Mouse (Mus musculus) hindbrain, embryonic 16.5 days (tissue): ENCODE measurements around the gene Klrb1f. TPM values are rescaled to one million over a fixed set of nuclear protein-coding genes. Genes with fewer than 3 reads are reported as not detected.
"Not testable (repeated sequence)": the region's sequence is repeated elsewhere in the genome, so short reads cannot be mapped to it uniquely, and the experiment has no call there.

ENCODE experiments used
- ATAC-seq: fragments of 200-750 bp; cut with Nextera tagmentation; 2 replicates; pipeline ENCODE4 v1.8.0; 2017; ENCODE audit warnings: moderate TSS enrichment, moderate library complexity
- H3K27ac ChIP-seq: fragments of 300-500 bp; sonication (generic); 2 replicates; pipeline ENCODE4 v1.5.1; 2014; ENCODE audit warnings: low read depth, mild to moderate bottlenecking, control low read depth, low read length, moderate library complexity
- H3K27me3 ChIP-seq: fragments of 300-500 bp; sonication (generic); replicated peaks from 2 replicates; pipeline ENCODE4 v1.6.1; 2014; ENCODE audit warnings: low read length; ENCODE audit not compliant: control insufficient read depth, insufficient read depth
- H3K36me3 ChIP-seq: fragments of 300-500 bp; sonication (generic); 2 replicates; pipeline ENCODE4 v1.6.1; 2014; ENCODE audit warnings: mild to moderate bottlenecking, low read length, moderate library complexity, mixed read lengths; ENCODE audit not compliant: control insufficient read depth, insufficient read depth
- H3K4me1 ChIP-seq: fragments of 300-500 bp; sonication (generic); 2 replicates; pipeline ENCODE4 v1.6.1; 2014; ENCODE audit warnings: low read depth, low read length; ENCODE audit not compliant: control insufficient read depth, insufficient read depth
- H3K4me2 ChIP-seq: fragments of 300-500 bp; sonication (generic); 2 replicates; pipeline ENCODE4 v1.6.1; 2014; ENCODE audit warnings: mild to moderate bottlenecking, low read length, control low read depth, moderate library complexity
- H3K4me3 ChIP-seq: fragments of 300-500 bp; sonication (generic); 2 replicates; pipeline ENCODE4 v1.5.1; 2014; ENCODE audit warnings: mild to moderate bottlenecking, low read length, control low read depth, moderate library complexity
- H3K9ac ChIP-seq: fragments of 300-500 bp; sonication (generic); 2 replicates; pipeline ENCODE4 v1.6.1; 2014; ENCODE audit warnings: low read depth, mild to moderate bottlenecking, control low read depth, low read length, moderate library complexity
- H3K9me3 ChIP-seq: fragments of 300-500 bp; sonication (generic); 2 replicates; pipeline ENCODE4 v1.6.1; 2014; ENCODE audit warnings: mild to moderate bottlenecking, low read length, moderate library complexity; ENCODE audit not compliant: control insufficient read depth
- WGBS: fragments of 180-500 bp; shearing (Covaris S2); extraction: QIAGEN DNeasy Blood & Tissue Kit; methylation state at CpG from one replicate; pipeline ENCODE4 v1.1.7; 2014; 5-methylcytosine and 5-hydroxymethylcytosine counted together
- polyA plus RNA-seq: library from polyadenylated mRNA; unstranded; fragments of >200 nt; fragmentation: Nextera tagmentation; extraction: Ambion mirVana; gene quantifications from 2 replicates; pipeline ENCODE4 v1.2.1, GENCODE M21; 2015

Klrb1f gene
- 0.21 and 0.64 TPM in 2 replicates for polyA plus RNA-seq

- no peaks in the 10 kb centered on the region for H3K27me3 ChIP-seq
- H3K9ac ChIP-seq = no peak within 1 kb of the TSS
- no peaks in the 10 kb centered on the region for H3K9me3 ChIP-seq
- WGBS = 93% methylated on average over 2 of the region's 2 CpGs
- no peaks in the 10 kb centered on the region for H3K36me3 ChIP-seq
- no peak within 1 kb of the TSS for H3K27ac ChIP-seq
- no peak for ATAC-seq
- no peak within 1 kb of the TSS for H3K4me2 ChIP-seq
- peaks cover 2% of the 10 kb centered on the region; the same call in 1 of the 2 replicates for H3K4me1 ChIP-seq
- H3K4me3 ChIP-seq = no peak within 1 kb of the TSS
Observed at GRCm38 (mm10) chr6:129045601-129046000, at the start of gene Klrb1f. TSS of gene Klrb1f (plus strand) at chr6:129045901.

- Histone ChIP-seq H3K4me3 (no peak overlapping the region), H3K27me3 (no peaks in the 10 kb centered on the region), H3K27ac (no peak overlapping the region), H3K36me3 (no peaks in the 10 kb centered on the region), H3K9ac (no peak overlapping the region), H3K4me1 (0 out of 2 replicates have a peak, but pooled peaks cover 2% of the 10 kb centered on the region), H3K4me2 (no peak overlapping the region), H3K9me3 (no peaks in the 10 kb centered on the region)
- no peak for ATAC-seq
- 70% methylated on average over 3 of the region's 3 CpGs for WGBS
Observed at GRCm38 (mm10) chr6:128996054-128996767, 49.5 kb upstream of the Klrb1f start.

- no peak for ATAC-seq
- Histone ChIP-seq H3K9me3 (no peaks in the 10 kb centered on the region), H3K36me3 (no peaks in the 10 kb centered on the region), H3K27me3 (no peaks in the 10 kb centered on the region), H3K4me2 (peak overlapping the region; percentile 12), H3K27ac (no peak overlapping the region), H3K4me1 (0 out of 2 replicates have a peak, but pooled peaks cover 2% of the 10 kb centered on the region), H3K9ac (no peak overlapping the region), H3K4me3 (no peak overlapping the region)
- WGBS = 60% methylated on average over 13 of the region's 13 CpGs
Observed at GRCm38 (mm10) chr6:128996768-128997442, 48.8 kb upstream of the Klrb1f start.

GRCm38 (mm10) chr6:129001392-129001791 is 44.3 kb upstream of the Klrb1f start:
- no peaks in the 10 kb centered on the region for H3K9me3 ChIP-seq
- no peaks in the 10 kb centered on the region for H3K36me3 ChIP-seq
- ATAC-seq = no peak
- H3K4me3 ChIP-seq = no peak overlapping the region
- H3K4me1 ChIP-seq = no peaks in the 10 kb centered on the region
- no peak overlapping the region for H3K4me2 ChIP-seq
- no peaks in the 10 kb centered on the region for H3K27me3 ChIP-seq
- H3K9ac ChIP-seq = no peak overlapping the region
- WGBS = 96% methylated on average over 2 of the region's 2 CpGs
- no peak overlapping the region for H3K27ac ChIP-seq

- no peak overlapping the region for H3K27ac ChIP-seq
Observed at GRCm38 (mm10) chr6:129008552-129008951, 37.1 kb upstream of the Klrb1f start.

GRCm38 (mm10) chr6:129009846-129010504 is 35.7 kb upstream of the Klrb1f start:
- WGBS = 91% methylated on average over 7 of the region's 7 CpGs

More at GRCm38 (mm10) chr6:129008552-129008951, 37.1 kb upstream of the Klrb1f start:
- no peak for ATAC-seq
- H3K36me3 ChIP-seq = no peaks in the 10 kb centered on the region
- no peak overlapping the region for H3K4me3 ChIP-seq
- no peak overlapping the region for H3K9ac ChIP-seq
- no peaks in the 10 kb centered on the region for H3K4me1 ChIP-seq
- no peak overlapping the region for H3K4me2 ChIP-seq
- H3K27me3 ChIP-seq = no peaks in the 10 kb centered on the region
- 93% methylated on average over 8 of the region's 8 CpGs for WGBS
- no peaks in the 10 kb centered on the region for H3K9me3 ChIP-seq

GRCm38 (mm10) chr6:129010505-129010873 is 35.2 kb upstream of the Klrb1f start:
- Histone ChIP-seq H3K9ac (no peak overlapping the region), H3K27ac (no peak overlapping the region), H3K4me1 (no peaks in the 10 kb centered on the region), H3K4me3 (no peak overlapping the region), H3K27me3 (no peaks in the 10 kb centered on the region), H3K36me3 (no peaks in the 10 kb centered on the region), H3K4me2 (no peak overlapping the region), H3K9me3 (no peaks in the 10 kb centered on the region)
- no peak for ATAC-seq
- 82% methylated on average over 3 of the region's 3 CpGs for WGBS

More at GRCm38 (mm10) chr6:129009846-129010504, 35.7 kb upstream of the Klrb1f start:
- not testable (repeated sequence) for H3K4me3 ChIP-seq, H3K4me2 ChIP-seq, H3K4me1 ChIP-seq, H3K9ac ChIP-seq, H3K36me3 ChIP-seq, H3K27me3 ChIP-seq, ATAC-seq, H3K9me3 ChIP-seq, H3K27ac ChIP-seq

- H3K27me3 ChIP-seq, H3K4me3 ChIP-seq, H3K9ac ChIP-seq, H3K9me3 ChIP-seq, H3K36me3 ChIP-seq, H3K4me1 ChIP-seq, H3K27ac ChIP-seq, H3K4me2 ChIP-seq, ATAC-seq: not testable (repeated sequence)
- WGBS = 98% methylated on average over 18 of the region's 23 CpGs
Observed at GRCm38 (mm10) chr6:129012012-129012411, 33.7 kb upstream of the Klrb1f start.

GRCm38 (mm10) chr6:129012966-129013365 is 32.7 kb upstream of the Klrb1f start:
- Histone ChIP-seq H3K27me3 (no peaks in the 10 kb centered on the region), H3K9ac (no peak overlapping the region), H3K36me3 (no peaks in the 10 kb centered on the region), H3K9me3 (no peaks in the 10 kb centered on the region), H3K27ac (no peak overlapping the region), H3K4me2 (no peak overlapping the region), H3K4me3 (no peak overlapping the region), H3K4me1 (no peaks in the 10 kb centered on the region)
- ATAC-seq = no peak
- WGBS = 69% methylated on average over 1 of the region's 1 CpGs
